Mouse (Mus musculus) lung, adult 2 months (tissue): ENCODE results near the gene Clybl. TPM values are rescaled to one million over a fixed set of nuclear protein-coding genes. Genes with fewer than 3 reads are reported as not detected.

Source experiments
- DNase-seq: peaks from one replicate; pipeline ENCODE4 v3.0.0; 2022
- H3K4me1 ChIP-seq: fragments of 200-500 bp; 2 replicates; pipeline ENCODE4 v1.6.1; 2011; ENCODE audit warnings: low read length; ENCODE audit not compliant: control insufficient read depth, insufficient read depth
- H3K4me3 ChIP-seq: fragments of 200-500 bp; replicated peaks from 2 replicates; pipeline ENCODE3; 2011; ENCODE audit warnings: low read depth, mild to moderate bottlenecking, control low read depth, low read length; ENCODE audit errors: extremely low read depth
- CTCF ChIP-seq: fragments of 200-500 bp; IDR thresholded peaks from 2 replicates; pipeline ENCODE4 v1.5.1; 2011; ENCODE audit warnings: mild to moderate bottlenecking, low read length, control low read depth; ENCODE audit not compliant: insufficient read depth
- POLR2A ChIP-seq: fragments of 200-500 bp; IDR thresholded peaks from 2 replicates; pipeline ENCODE4 v1.6.1; 2011; ENCODE audit warnings: low read depth, mild to moderate bottlenecking, control low read depth, low read length, borderline replicate concordance; ENCODE audit errors: extremely low read depth
- WGBS: fragments of 180-500 bp; shearing (Covaris S2); methylation state at CpG from one replicate; pipeline ENCODE4 v1.1.7; 2018; 5-methylcytosine and 5-hydroxymethylcytosine counted together
- polyA plus RNA-seq: library from polyadenylated mRNA; depleted of rRNA; stranded (reverse); fragments of >200 nt; gene quantifications from 2 replicates; pipeline ENCODE4 v1.2.3, GENCODE M21; 2012

Clybl gene
- polyA plus RNA-seq, 1 experiment = 5.8 TPM

DNA sequence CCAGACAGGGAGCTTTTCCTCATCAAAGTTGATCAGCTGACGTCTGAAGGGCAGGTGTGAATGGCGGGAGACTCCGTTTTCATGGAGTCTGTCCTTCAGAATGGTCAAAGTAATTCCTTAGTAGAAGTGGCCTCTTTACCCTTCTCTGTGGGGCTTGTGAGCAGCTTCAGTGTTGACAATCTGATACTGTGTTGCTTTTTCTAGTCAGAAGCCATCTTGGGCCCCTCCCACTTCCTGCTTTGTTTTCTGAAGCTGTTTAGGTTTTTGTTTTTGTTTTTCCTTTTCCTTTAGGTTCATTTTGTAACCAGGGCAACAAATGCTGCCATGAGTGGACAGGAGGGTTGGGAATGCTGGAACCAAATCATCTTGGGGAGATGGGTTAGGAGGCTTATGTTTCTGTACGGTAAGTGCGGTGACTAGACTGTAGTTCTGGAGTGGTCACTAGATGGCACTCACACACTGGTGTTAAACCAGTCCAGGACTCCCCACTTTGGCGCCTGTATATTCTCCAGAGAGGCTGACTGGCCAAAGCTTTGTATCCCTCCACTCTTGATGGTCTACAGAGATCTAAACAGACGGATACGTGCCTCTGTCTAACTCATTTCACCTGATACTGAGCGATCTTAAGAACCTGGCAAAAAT lies 42.1 kb downstream of the Clybl start:
- peak; percentile 67 for DNase-seq
- no peak for TF ChIP-seq POLR2A
- TF ChIP-seq CTCF = peak; percentile 61
- WGBS = 17% methylated on average over 9 of the region's 9 CpGs
- H3K4me3 ChIP-seq = peak overlapping the region; percentile 6
- no peaks in the 10 kb centered on the region for H3K4me1 ChIP-seq

DNA sequence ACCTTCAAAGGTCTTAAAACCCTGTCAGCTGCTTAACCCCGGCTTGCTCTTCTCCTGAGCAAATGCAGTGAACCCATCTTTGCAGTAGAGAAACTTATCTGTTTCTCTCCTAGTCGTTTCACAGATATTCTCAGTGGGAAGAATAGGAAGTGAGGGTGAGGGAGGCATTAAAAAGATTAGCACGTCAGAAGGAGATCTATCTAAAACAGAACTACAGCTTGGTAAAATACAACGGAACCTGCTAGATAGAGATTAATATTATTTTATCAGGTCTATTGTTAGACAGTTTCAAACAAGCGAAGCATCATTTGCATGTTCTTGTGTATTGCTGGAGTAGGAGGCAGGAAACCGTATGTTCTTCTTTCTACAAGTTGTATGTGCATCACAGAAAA lies 42.6 kb downstream of the Clybl start:
- no peak for TF ChIP-seq POLR2A
- no peak for TF ChIP-seq CTCF
- 59% methylated on average over 6 of the region's 6 CpGs for WGBS
- DNase-seq = no peak
- Histone ChIP-seq H3K4me1 (no peaks in the 10 kb centered on the region), H3K4me3 (no peak overlapping the region)

DNA sequence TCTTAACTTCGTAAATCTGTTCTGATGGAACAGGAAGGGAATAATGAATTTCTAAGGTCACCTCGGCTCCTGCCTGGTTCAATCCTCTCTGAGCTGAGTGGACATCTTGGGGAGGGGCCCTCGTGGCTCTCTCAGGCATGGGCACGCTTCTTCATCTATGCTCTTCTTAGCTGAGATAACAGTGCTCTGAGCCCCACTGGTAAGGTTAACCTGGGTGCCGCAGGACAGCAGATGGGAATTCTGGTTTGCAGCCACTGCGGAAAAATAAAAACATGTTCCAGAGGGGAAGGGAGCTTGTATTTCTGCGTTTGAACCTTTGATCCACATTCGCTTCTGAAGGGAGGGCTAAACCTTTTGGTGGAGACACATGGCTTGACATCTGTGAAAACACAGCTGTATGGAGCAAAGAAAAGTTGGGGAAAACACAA lies 43.0 kb downstream of the Clybl start:
- Histone ChIP-seq H3K4me1 (no peaks in the 10 kb centered on the region), H3K4me3 (no peak overlapping the region)
- WGBS = 69% methylated on average over 8 of the region's 8 CpGs
- no peak for TF ChIP-seq POLR2A
- no peak for TF ChIP-seq CTCF
- DNase-seq = no peak

DNA sequence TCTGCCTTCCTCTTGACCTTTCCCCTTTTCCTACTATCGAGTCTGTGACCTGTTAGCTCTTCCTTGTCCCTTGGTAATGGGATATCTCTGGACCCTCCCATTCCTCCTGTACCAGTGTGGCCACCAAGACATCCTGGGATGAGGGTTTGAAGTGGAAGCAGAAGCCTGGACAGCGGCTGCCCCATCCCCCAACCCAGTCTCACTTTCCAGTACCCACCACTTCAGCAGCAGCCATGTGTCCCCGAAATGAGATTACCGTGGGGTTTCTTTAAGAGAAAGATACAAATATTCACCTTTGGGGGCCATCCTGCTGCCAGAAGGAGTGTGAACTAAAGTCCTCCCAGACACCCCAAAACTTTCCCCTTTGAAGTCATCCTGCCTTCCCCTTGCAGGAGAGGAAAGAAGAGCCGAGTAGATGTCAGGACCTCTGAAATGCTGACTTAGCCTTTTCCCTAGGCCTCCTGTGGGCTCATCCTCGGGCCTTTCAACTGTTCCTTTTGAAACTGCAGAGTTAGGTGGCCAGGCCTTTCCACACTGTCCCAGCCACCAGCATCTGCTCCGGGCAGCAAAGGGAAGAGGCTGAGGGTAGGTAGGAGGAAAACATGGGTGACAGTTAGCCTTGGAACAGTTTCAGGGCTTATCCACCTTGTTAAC lies 44.1 kb downstream of the Clybl start:
- Histone ChIP-seq H3K4me3 (no peak overlapping the region), H3K4me1 (no peaks in the 10 kb centered on the region)
- WGBS = 54% methylated on average over 7 of the region's 7 CpGs
- TF ChIP-seq POLR2A (no peak), CTCF (no peak)
- DNase-seq = no peak

DNA sequence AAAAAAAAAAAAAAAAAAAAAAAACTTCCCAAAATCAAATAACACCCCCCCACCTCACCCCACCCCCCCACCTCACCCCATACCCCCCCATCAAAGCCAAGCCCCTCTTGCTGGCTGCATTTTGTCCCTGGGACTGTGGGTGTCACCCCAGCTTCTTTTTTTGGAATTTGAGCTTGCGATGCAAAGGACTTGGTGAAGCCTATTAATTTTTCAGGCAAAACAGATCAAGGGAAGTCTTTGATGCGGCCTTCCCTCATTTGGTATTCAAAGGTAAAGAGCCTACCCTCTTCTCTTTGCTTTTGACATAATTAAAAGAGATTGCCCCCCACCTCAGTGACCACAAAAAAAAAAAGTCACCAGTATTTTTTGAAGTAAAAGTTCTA lies 44.6 kb downstream of the Clybl start:
- H3K4me1 ChIP-seq = no peaks in the 10 kb centered on the region
- WGBS = 81% methylated on average over 2 of the region's 2 CpGs
- TF ChIP-seq CTCF (no peak), POLR2A (no peak)
- H3K4me3 ChIP-seq = no peak overlapping the region
- no peak for DNase-seq

DNA sequence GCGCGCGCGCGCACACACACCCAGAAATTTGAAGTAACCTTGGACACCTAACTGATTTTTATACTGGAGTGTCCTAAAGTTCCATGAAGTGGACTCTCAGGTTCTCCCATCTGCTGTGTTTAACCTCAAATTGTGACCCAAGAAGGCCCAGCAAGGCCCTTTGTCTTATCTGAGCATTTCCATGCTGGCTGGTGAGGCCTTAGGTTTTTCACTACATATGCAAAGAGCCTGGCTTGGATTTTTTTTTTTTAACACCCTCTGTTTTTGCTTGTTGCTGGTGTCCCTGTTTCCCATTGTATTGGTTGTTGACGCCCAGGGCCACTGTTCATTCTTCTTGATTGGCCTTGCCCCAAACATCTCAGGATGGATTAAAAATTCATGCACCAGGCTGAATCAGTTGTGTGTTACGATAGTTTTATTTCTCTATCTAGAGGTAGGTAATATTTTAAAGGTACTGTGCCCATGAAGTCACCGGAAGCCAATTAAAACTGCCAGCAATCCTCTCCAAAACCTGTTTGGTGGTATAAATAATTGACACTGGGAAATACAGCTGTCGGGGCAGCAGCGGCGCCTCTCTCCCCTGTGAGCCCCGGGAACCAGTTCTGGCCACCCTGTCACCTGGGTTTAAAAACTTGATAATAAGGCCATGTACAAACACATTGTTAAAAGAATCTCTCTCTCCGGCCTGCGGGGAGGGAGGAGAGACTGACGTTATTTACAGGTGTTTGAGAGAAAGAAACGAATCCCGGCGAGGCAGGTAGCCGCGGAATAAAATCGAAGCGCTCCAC lies 45.4 kb downstream of the Clybl start:
- no peak for DNase-seq
- Histone ChIP-seq H3K4me1 (no peaks in the 10 kb centered on the region), H3K4me3 (no peak overlapping the region)
- TF ChIP-seq POLR2A (no peak), CTCF (no peak)
- 72% methylated on average over 22 of the region's 22 CpGs for WGBS

DNA sequence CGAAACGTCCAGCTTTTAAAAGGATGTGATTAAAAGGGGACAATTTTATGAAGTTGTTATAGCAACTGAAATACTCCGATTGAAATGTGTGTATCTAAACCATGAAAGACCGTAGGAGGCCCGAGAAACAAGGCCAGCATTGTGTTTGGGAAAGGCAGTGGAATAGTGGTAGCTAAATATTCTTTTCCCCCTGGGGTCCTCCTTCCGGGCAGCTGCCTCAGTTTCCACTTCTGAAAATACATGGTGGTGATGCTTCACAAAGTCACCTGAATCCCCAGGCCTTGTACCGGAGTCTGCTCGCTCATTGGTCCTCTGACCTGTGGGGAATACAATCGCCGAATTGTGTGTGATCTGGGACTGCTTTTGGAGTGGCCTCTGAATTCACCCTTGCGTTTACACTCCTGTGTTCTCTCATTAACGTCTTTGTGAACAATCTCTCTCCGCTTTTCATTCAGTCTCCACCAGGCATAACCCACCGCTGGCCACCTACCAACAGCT lies 46.0 kb downstream of the Clybl start:
- Histone ChIP-seq H3K4me3 (no peak overlapping the region), H3K4me1 (no peaks in the 10 kb centered on the region)
- TF ChIP-seq CTCF (no peak), POLR2A (no peak)
- no peak for DNase-seq
- WGBS = 68% methylated on average over 14 of the region's 14 CpGs

DNA sequence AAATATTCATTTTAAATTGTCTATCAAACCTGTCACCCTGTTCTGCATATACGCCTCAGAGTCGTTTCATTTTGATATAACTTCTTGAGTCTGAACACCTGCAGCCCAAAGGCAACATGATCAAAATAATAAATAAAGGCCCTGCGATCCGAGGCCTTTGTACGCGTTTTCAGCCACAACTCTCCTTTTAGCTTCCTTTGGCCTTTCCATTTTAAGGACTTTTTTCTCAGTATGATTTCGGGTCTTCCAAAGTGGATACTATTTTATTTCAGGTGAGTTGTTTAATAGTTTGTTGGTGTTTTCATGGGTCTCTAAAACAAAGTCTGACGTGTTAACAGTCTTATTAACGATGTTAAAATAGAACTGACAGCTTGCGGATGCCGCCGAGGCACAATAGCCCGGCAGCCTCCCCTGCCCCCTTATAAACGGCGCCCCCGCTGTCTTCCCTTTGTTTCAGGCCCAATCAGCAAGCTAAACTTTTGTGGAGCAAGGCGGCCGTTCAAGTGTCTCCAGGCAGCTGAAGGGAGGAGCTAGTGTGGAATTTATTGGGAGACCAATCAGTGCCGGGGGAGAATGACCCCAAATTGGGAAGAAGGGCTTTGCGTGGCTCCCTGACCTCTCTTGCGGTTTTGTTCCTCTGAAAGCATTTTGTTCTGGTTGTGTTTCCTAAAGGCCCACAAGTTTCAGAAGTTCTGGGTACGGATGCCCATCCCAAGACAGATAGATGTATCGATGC lies 47.5 kb downstream of the Clybl start:
- WGBS = 52% methylated on average over 23 of the region's 23 CpGs
- Histone ChIP-seq H3K4me1 (no peaks in the 10 kb centered on the region), H3K4me3 (no peak overlapping the region)
- no peak for TF ChIP-seq POLR2A
- TF ChIP-seq CTCF = no peak
- no peak for DNase-seq

DNA sequence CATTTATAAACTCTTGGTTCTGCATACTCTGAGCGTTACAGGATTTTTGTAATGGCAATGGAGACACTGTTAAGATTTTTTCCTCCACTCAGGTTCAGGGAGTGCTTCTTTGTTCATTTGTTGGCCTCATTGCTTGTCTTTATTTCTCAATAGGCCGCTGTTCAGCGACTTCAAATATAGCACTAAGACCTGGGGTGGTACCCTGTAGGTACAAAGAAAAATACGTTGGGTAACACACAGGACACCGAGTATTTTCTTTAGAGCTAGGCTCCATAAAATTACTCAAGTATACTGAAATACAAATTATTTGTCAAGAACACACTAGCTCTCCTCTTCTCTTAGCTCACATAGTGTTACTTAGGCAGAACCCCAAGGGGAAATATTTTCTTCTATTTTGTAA lies 48.5 kb downstream of the Clybl start:
- Histone ChIP-seq H3K4me3 (no peak overlapping the region), H3K4me1 (no peaks in the 10 kb centered on the region)
- no peak for DNase-seq
- 92% methylated on average over 5 of the region's 5 CpGs for WGBS
- no peak for TF ChIP-seq POLR2A
